Mouse (Mus musculus) layer of hippocampus, adult 2 months (tissue): ENCODE measurements at regions not wholly inside any gene's neighbourhood (a gene's known extent, or its start where the extent isn't known, plus 50 kb on each side); places are given as distances from the start of the nearest gene placed in this dataset.
A peak's percentile ranks its signal among the peaks of the same experiment; 100 is the strongest.
"Not testable (repeated sequence)": the region's sequence is repeated elsewhere in the genome, so short reads cannot be mapped to it uniquely, and the experiment has no call there.

Experiments
- DNase-seq, 2 experiments: peaks; one replicate each; pipeline ENCODE4 v3.0.0; 2022; ENCODE audit warnings: low spot score in 2 of 2
- H3K27ac ChIP-seq: fragments of 200-600 bp; 2 replicates; pipeline ENCODE4 v1.8.1; 2022
- H3K4me3 ChIP-seq: fragments of 200-600 bp; 2 replicates; pipeline ENCODE4 v1.8.1; 2022; ENCODE audit warnings: mild to moderate bottlenecking
- CTCF ChIP-seq: fragments of 200-600 bp; conservative IDR thresholded peaks from 2 replicates; pipeline ENCODE4 v1.8.1; 2022; ENCODE audit warnings: antibody characterized with exemption, mild to moderate bottlenecking, moderate library complexity

DNA sequence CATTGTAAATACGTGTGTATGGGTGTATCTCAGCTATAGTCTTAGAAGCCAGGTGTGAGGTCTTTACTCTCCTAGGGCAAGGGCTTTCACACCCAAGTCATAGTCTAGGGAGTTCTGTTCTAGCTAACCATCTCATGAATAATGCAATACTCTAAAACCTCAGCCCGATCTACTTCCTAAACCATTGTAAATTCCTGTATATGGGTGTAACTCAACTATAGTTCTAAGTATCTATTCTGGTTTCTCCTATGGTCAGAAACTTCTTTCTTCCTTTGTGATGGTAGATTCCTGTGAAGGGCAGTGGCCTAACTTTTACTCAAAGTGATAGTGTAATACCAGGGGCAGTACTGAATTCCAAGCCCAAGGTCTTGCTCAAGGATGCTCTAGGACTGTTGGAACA, 58.7 kb upstream of the Srd5a3 start:
- DNase-seq, H3K27ac ChIP-seq, H3K4me3 ChIP-seq: not testable (repeated sequence)

DNA sequence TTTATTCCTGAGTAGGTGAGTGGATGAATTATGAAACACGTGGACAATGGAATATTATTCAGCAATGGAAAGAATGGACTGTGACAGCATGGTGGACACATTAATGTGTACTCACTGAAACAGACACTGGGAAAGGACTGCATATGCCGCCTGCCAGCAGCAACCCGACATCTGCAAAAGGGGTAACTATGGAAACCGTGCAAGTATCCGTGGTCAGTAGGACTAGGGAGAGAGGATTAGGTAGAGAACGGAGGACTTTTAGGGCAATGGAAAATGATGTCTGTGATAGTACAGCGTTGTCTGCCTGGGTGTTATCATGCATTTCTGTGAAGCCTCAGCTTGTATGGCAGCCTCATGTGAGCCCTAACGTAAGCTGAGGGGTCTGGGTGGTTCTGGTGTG, 59.6 kb upstream of the Srd5a3 start:
- no peak overlapping the region for H3K4me3 ChIP-seq
- DNase-seq: no peak
- no peak for TF ChIP-seq CTCF
- H3K27ac ChIP-seq: no peak overlapping the region

DNA sequence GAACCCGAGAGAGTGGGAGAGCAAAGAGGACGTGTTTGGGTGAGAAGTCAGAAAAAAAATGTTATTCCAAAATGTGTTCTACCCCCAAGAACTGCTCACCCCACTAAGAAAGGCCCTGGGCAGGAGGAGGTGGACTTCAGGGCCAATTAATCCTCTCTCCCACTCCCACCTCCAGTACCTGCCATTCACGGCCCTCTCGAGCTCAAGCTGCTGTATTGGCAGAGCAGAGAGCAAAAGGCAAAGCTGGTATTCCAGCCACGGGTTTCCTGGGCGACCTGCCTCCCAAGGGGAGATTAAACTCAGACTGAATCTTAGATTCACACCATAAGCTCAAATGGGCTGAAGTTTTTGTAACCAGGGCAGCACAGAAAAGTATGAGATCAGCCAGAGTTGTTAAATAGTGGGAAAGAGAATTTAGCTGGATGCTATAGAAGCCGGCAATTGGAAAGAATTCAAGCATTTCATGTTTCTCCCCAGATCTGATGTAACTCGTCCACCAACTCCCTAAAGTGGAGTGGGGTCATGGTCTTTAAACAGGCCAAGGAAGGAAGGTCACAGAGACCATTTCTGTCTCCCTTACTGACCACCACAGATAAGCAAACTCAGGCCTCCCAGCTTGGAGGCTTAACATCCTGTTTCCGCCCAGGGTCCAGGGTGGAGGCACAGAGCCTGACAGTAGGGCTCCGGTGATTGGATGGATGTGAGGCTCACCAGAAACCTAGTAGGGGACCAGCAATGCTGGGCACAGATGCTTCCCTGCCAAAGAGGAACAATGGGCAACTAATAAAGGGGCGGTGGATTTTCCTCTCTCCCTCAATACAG, 60.7 kb upstream of the Srd5a3 start:
- H3K4me3 ChIP-seq: no peak overlapping the region
- no peak for TF ChIP-seq CTCF
- no peak for DNase-seq
- H3K27ac ChIP-seq: no peak overlapping the region

DNA sequence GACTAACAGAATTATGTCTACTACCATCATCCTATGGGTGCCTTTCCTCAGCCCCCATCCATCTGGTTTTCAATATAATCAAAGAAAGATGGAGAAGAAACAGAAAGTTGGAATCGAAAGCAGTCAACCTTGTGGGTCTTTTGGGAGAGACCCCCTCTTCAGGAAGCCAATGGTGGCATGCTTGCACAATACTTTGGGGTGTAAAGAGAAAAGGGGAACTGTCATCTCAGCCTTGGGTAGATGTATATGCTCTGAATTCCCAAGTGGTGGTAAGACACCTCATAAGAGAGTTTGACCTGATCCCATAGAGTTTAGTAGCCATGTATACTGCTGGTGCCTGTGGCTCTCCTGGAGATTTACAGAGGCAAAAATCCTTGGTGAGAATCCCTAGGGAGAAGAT, 61.6 kb upstream of the Srd5a3 start:
- TF ChIP-seq CTCF: no peak
- Histone ChIP-seq H3K4me3 (no peak overlapping the region), H3K27ac (no peak overlapping the region)
- no peak for DNase-seq

DNA sequence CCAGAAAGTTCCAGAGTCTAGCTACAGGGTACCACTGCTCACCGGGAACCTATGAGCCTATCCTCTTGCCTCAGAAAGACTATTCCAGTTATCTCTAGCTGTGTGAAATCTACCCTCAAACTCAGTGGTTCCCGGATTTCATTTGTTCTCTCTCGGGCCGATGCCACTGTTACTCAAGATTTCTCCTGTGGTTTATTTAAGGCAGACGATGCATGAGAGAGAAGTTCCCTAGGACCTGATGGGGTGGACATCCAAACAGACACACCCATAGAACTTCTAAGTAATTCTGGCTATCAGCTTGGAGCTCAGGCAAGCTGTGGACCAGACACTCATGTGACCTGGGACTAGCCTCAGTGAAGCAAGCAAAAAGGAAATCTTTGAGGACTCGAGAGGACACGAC, 63.8 kb upstream of the Srd5a3 start:
- DNase-seq: no peak
- TF ChIP-seq CTCF: no peak
- Histone ChIP-seq H3K4me3 (no peak overlapping the region), H3K27ac (no peak overlapping the region)

DNA sequence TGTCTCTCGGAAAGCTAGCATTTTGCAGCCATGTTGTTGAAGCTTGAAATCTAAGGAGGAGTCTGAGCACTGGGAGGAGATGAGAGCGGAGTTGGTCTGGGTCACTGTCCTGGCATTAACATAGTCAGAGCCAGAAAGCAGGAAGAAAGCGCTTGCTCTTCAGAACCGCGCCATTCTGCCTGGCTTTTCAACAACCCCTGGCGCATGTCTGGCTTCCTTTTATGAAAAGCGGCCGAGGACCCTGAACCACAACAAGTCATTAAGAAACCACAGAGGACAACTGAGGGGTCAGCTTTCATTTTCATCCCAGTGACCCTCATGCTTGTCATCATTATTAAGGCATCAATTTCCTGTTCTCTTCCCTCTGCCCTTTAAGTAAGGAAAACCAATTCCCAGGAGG, 64.7 kb upstream of the Srd5a3 start:
- Histone ChIP-seq H3K27ac (no peak overlapping the region), H3K4me3 (peak overlapping the region; percentile 5)
- no peak for TF ChIP-seq CTCF
- no peak for DNase-seq

DNA sequence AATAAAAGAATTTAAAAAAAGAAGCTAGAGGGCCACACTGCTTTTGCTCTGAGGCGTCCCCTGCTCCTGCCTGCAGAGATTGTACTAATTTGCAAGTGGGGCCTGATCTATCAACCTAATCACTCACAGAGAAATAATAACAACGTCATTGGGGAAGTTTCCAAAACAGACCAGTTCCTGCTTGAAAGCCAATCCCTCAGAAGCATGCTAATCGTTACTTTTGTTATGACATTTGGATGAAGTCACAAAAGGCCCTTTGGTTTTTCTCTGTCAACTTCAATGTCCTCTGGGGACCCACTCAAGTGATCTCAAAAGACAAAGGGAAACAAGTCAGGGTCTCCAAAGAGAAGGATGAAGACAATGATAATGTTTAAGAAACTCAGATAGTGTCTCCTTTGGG, 72.2 kb upstream of the Srd5a3 start:
- TF ChIP-seq CTCF: no peak
- Histone ChIP-seq H3K4me3 (no peak overlapping the region), H3K27ac (no peak overlapping the region)
- no peak for DNase-seq

DNA sequence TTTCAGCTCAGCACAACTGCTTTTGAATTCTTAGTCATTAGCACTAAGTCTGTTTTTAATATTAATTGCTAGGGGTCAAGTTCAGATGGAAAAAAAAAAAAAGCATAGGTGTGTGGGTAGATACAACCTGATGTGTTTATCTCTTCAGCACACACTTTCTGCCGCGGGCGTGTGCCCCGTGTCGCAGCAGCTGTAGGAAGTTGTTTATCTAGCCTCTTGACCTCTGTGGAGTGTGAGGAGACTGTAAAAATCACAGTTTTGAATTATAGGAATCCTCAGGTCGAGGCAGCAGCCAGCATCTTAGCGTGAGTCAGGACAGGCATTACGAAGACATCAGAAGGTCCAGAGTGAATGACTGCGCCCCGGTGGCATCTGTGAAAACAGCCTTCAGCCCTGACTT, 72.8 kb upstream of the Srd5a3 start:
- H3K4me3 ChIP-seq: no peak overlapping the region
- DNase-seq: no peak
- TF ChIP-seq CTCF: no peak
- no peak overlapping the region for H3K27ac ChIP-seq

DNA sequence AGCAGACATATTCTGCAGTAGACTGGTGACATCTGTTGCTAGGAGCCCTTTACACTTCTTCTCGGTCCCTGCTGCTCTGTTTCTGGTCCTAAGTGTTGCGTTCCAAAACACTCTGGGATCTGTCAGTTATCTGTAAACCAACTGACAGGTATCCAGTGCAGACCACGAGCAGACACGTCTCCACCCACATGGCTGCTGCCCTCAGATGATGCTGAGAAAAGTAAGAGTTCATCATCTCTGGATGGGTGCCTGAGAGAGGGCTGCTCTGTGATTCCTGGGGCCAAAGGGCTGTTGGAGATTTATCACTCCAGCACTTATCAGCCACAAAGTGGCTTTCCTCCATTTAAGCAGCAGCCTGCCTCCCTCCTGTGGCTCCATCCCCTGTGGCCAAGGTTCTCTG, 74.3 kb upstream of the Srd5a3 start:
- H3K27ac ChIP-seq: no peak overlapping the region
- DNase-seq: no peak
- H3K4me3 ChIP-seq: no peak overlapping the region
- no peak for TF ChIP-seq CTCF

DNA sequence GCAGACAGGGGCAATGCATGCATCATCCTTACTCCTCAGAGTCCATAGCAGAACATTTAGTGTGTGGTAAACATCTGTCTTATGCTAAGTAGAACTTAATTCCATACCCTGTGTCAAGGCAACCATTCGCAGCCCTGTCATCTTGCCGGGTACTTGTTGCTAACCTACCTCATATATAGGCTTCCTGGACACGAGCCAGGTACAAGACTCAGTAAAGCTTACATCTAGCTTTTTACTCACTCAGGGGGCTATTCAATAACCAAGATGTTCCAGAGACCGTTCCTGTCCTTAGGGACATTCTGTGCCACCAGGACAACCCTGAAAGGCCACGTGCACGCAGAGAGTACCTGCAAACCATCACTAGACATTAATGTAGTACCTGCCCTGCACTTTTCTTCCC, 74.8 kb upstream of the Srd5a3 start:
- no peak for DNase-seq
- no peak overlapping the region for H3K4me3 ChIP-seq
- TF ChIP-seq CTCF: no peak
- no peak overlapping the region for H3K27ac ChIP-seq

DNA sequence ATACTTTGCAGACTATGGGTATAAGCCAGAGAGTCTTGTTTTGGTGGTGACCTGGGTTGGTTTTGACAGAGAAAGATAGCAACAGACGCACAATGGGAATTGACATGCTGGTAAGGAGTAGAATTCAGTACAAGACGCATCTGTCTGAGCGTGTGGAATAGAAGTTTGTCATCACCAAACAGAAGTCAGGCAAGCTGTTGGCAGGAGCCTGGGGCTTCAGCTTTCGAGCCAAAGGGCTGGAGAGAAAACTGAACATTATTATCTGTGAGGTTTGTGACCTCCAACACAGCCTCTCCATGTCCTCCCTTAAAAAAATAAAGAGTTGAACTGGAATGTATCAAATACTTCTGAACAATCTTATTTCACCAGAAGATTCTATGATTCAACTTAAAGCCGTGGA, 75.4 kb upstream of the Srd5a3 start:
- H3K27ac ChIP-seq: no peak overlapping the region
- peak in 1 of 2 experiments; percentile 10 for DNase-seq
- TF ChIP-seq CTCF: no peak
- H3K4me3 ChIP-seq: no peak overlapping the region

DNA sequence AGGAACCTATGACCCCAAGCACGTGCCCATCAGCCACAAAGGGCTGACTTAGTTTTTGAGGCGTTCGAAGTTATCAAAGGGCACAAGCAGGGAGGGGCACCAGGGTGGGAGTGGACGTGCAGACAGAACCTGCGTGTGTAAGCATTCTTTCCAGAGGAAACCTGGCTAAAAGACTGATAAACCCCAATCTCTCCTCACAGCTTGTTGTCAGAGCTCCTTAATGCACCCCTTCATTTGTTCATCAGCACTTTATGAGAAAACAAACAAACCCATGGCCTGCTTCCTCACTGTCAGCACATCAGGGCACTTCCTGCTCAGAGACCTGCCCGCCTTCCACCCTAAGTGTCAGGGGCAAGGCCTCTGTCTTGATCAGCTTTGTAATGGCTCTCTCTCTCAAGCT, 76.6 kb upstream of the Srd5a3 start:
- no peak overlapping the region for H3K27ac ChIP-seq
- no peak for DNase-seq
- TF ChIP-seq CTCF: no peak
- H3K4me3 ChIP-seq: no peak overlapping the region

DNA sequence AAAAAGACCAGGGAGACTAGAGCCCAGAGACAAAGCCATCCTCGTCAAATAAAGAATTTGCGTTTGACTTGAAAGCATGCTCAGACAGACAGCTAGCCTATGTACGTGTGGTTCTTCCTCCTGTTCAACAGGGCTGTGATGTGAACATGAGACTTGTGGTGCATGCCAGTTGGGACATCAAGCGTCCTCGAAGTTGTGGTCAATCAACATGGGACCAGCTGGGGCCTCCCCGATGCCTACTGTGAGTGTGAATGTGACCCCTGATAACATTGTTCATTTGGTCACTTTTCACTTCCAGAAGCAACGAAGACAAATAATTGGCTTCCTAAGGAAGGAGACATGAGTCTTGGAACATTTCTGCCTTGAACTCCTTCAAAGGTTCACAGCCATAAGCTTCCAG, 79.8 kb upstream of the Kdr start:
- no peak for TF ChIP-seq CTCF
- no peak for DNase-seq
- no peak overlapping the region for H3K4me3 ChIP-seq

DNA sequence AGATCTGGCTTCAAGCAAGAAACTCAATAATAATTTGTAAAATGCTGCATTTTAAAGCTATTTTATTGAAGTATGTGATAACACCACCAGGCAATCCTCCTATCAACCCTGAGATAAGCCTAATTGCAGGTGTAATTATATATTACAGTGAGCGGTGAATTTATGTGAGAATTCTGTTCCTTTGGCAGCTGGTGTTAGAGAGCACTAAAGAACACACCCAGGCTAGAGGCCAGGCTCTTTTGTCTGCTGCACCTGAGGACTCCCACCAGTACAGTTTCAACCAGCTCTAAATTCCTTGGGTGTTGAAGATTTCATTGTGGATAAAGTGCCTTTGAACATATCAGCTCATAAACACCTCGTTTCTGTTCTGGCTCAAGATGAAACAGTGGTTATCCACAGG, 77.6 kb upstream of the Kdr start:
- TF ChIP-seq CTCF: no peak
- H3K27ac ChIP-seq: no peak overlapping the region
- H3K4me3 ChIP-seq: no peak overlapping the region
- DNase-seq: no peak

More for the DNA sequence above, 79.8 kb upstream of the Kdr start:
- H3K27ac ChIP-seq: no peak overlapping the region

DNA sequence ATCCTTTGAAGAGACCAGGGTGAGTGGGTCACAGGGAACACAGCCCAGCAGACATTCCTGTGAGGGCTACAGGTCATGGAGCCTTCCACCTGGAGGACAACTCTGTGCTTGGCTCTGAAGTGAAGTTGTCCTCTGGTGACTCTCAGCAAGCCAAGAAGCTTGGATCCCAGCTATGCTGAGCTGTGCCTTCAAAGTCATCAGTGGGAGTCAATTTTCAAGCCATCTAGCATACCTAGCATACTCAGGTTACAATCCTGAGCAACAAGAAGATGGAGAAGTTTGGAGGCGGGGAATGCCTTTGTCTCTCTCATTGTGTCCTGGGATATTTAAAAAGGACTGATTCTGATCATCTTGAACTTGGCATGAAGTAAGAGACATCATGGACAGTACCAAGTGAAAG, 74.5 kb upstream of the Kdr start:
- DNase-seq: no peak
- Histone ChIP-seq H3K27ac (no peak overlapping the region), H3K4me3 (no peak overlapping the region)
- TF ChIP-seq CTCF: no peak
